Mouse (Mus musculus) gastrocnemius, postnatal 36 days (tissue): ENCODE results near the gene Adgrl2. TPM values are rescaled to one million over a fixed set of nuclear protein-coding genes. Genes with fewer than 3 reads are reported as not detected.

Experiments
- DNase-seq, 2 experiments: peaks; one replicate each; pipeline ENCODE4 v3.0.0; 2022
- intact Hi-C: fragments of 180-260 bp; cut with DNase I; formaldehyde crosslinking; loops from one replicate; pipeline ENCODE4 v1.15.1; 2025
- total RNA-seq, 2 experiments: library from RNA; stranded (reverse); gene quantifications; 2 replicates each; pipeline ENCODE4 v1.2.3; 2021

Gene Adgrl2
- total RNA-seq, 2 experiments from 2014 or later: 10.4 to 10.6 TPM

- intact Hi-C loops: no loop called here
- no peak for DNase-seq
Measured at GRCm38 (mm10) chr3:148838835-148839296, 151.5 kb downstream of the Adgrl2 start.

GRCm38 (mm10) chr3:148838095-148838834 is 152.1 kb downstream of the Adgrl2 start:
- intact Hi-C loops: no loop called here
- no peak for DNase-seq

DNA sequence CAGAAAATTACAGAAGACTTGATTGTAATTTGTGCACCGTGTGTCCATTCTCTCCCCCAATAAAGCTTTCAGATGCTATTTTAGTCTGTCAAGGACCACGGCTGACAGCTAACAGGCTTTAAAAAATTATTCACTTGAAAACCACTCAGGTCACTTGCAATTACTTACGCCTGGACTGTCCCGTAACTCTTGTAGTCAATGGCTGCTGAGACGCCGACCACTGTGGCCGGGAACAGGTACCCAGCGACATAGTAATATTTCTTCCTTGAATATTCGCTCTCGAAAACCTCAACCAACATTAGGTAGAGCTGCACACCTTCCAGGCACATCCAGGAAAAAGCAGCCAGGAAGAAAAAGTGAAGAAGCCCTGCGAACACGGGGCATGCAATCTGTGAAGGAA is 155.2 kb downstream of the Adgrl2 start:
- intact Hi-C loops: no loop called here
- no peak for DNase-seq

DNA sequence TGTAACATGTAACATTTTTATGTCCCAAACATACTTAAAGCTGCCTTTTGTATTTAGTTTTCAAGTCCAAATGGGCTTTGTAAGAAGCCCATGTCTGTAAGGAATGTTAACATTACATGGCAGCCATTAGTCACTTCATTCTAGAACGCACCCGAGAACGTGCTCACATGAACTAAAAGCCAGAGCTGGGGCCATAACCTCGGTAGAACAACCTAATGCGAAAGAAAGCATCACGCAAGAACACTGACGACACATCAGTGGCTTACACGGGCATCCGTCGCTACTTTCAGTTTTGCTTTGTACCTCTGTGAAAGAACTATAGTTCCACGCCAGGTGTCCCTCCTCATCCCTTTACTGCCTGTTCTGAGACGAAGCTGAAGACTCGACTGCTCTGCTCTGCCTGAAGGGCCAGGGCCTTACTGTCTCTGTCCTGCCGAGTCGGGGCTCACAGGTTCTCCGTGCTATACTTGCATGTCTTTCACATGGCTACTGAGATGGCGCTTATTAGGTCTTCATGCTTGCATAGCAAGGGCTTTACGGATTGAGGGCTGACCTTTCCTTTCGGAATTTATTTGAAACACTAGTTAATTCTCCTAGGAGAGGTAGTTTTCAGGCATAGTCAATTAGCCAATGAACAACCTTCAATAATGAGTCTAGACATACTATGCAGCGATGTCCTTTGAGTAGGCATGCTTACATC is 157.1 kb downstream of the Adgrl2 start:
- intact Hi-C loops: no loop called here
- no peak for DNase-seq

GRCm38 (mm10) chr3:148832001-148832400 is 158.4 kb downstream of the Adgrl2 start:
- DNase-seq: no peak
- intact Hi-C loops: no loop called here

DNA sequence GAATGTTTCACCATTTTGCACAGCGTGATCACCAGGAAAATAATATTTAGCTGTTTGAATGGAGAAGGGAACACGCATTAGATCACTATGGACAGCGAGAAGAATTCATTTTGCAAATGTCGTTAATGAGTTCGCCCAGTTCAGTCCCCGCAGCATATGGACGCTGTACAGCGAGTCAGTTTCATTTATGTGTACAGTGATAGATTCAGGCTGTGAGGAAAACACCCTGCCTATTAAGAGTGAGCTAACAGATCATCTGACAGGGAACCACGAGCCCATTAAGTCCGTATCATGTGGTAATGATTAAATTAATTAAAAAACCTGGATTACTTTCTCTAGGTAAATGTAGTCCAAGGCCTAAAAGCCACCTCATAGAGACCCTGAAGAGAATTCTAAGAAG is 161.8 kb downstream of the Adgrl2 start:
- DNase-seq: no peak

DNA sequence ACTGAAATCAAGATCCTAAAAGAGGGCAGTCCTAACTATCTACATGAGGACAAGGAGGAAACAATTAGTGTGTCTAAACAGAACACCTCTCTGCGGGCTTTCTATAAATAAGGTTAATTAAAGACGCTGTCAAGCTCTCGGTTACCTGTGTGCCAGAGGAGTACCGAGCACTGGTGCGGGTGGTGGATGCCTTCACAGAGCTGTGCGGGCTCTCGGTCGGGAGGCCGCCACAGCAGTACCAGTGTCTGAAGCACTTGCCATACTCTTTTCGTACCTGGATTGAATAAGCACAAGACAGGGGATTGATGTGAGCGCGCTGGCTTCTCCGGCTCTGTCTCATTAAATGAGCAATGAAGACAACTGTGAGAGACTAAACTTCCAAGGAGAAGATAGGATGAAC is 166.8 kb downstream of the Adgrl2 start:
- intact Hi-C loops: no loop called here
- DNase-seq: no peak

More for the DNA sequence above, 161.8 kb downstream of the Adgrl2 start:
- intact Hi-C loops: no loop called here

- intact Hi-C loops: no loop called here
- no peak for DNase-seq
Measured at GRCm38 (mm10) chr3:148821632-148822031, 168.7 kb downstream of the Adgrl2 start.

DNA sequence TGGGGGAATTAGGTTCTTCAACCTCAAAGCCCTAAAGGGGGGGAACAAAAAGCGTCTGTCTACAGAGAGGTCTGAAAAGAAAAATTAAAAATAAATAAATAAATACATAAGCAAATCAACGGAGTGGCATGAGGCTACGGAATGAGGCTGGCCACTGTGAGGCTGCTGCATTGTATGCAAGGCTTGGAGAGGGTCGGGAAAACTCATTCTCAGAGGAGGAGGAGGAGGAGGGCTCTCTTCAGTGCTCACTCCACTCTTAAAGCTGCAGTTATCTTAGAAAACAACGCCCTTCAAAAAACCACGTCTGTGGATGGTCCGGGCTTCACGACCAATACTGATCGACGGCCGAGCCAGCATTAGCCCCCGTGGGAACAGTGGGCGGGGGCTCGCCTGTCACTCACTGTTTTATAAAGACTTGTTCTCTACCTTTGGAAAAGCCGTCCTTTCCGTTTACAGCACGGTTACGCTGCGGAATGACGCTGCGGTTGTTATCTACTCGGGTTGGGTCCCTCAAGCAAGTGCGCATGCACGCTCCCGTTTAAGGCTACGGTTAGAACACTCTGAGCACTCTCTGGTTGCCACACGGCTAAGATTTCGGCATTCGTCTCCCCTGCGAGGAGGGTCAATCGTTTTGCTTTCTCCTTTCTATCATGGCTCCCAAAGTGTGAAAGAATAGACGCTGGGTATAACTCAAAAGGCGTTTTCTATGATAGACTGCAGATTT is 170.9 kb downstream of the Adgrl2 start:
- DNase-seq: no peak
- intact Hi-C loops: no loop called here

GRCm38 (mm10) chr3:148818414-148819105 is 171.8 kb downstream of the Adgrl2 start:
- DNase-seq: no peak
- intact Hi-C loops: no loop called here

GRCm38 (mm10) chr3:148817491-148817890 is 172.9 kb downstream of the Adgrl2 start:
- intact Hi-C loops: no loop called here
- no peak for DNase-seq

GRCm38 (mm10) chr3:148813121-148813520 is 177.2 kb downstream of the Adgrl2 start:
- intact Hi-C loops: no loop called here
- DNase-seq: no peak

- no peak for DNase-seq
- intact Hi-C loops: no loop called here
Measured at GRCm38 (mm10) chr3:148812059-148812458, 178.3 kb downstream of the Adgrl2 start.

DNA sequence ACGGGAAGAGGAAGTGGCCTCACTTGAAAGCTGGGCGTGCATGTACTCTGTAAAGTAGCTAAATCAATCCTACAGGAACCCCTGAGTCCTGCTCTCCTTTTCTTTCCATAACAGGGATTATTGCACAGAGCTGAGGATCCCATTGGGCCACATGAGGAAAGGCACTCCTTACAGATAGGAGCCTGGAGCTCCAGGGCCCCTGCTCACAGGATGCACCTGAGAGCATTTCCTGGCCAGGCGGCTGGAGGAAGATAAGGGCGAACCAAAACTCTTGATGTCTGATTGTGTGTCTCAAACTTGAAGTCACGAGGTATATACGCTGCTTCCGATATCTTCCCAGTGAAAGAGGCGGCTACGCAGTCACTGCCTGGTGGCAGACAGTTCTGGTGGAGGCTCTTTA is 183.4 kb downstream of the Adgrl2 start:
- DNase-seq: no peak
- intact Hi-C loops: no loop called here

- intact Hi-C loops: no loop called here
- no peak for DNase-seq
Measured at GRCm38 (mm10) chr3:148793286-148793913, 197.0 kb downstream of the Adgrl2 start.

- DNase-seq: no peak
- intact Hi-C loops: no loop called here
Measured at GRCm38 (mm10) chr3:148770310-148770709, 220.0 kb downstream of the Adgrl2 start.
